Comparison of ENCODE assay signal across 14 mouse cellular contexts in the genomic region with DNA sequence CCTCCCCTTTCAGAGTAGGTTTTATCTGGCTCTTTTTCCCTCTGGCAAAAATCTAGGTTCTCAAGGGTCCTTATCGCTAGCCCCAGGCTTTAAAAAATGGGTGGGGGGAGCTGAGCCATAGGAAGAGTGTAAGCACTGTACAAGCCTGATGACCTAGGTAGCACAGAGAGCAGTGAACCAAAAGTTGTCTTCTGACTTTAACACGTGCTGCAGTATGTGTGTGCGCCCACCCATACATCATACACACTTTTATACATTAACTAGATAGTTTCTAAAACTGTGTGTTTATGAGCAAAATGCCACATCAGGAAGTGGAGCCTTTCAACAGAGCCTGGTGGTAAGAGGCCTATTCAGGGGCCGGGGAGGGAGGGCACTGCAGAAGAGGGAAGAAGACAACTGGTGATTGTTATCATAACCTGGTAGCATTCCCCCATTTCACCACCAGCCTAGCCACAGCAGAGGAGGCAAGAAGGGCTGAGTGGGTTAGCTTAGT. TPM values are rescaled to one million over a fixed set of nuclear protein-coding genes. Genes with fewer than 3 reads are reported as not detected.
A peak's percentile ranks its signal among the peaks of the same experiment; 100 is the strongest.
DNase-seq lines count a peak whose midpoint lies in the region; ATAC-seq and TF ChIP-seq lines count a peak whose summit lies in the region.
"Had no signal": no experiment of that assay in that cellular context is flagged by ENCODE, and none has a peak within 500 bp of the region (broad histone marks: within the 10 kb centered on the region; RNA-seq: fewer than 3 reads in every experiment).

No protein-coding gene starts in this region.

- no peak overlapping the region for H3K9ac ChIP-seq in heart, embryonic 16.5 days (ENCODE audit: low read length)
- H3K9ac ChIP-seq in liver, embryonic 14.5 days (replicated peaks), result no peak overlapping the region
- H3K9ac ChIP-seq: heart, embryonic 13.5 days; limb, embryonic 13.5 days had no signal

- 71% methylated on average over 4 of the region's 4 CpGs for WGBS in heart, embryonic 16.5 days
- 12% methylated on average over 4 of the region's 4 CpGs for WGBS in liver, embryonic 14.5 days (ENCODE audit: insufficient replicate concordance)

- ATAC-seq in heart, embryonic 16.5 days (replicated peaks; ENCODE audit: extremely low read depth, insufficient read depth, low FRiP score), result no peak
- peak; percentile 72 for ATAC-seq in liver, embryonic 14.5 days (ENCODE audit: insufficient read depth)

- H3K9me3 ChIP-seq in heart, embryonic 16.5 days (replicated peaks; ENCODE audit: control insufficient read depth, low read length), result no peaks in the 10 kb centered on the region
- H3K9me3 ChIP-seq in liver, embryonic 14.5 days (ENCODE audit: control insufficient read depth, low read length), result no peaks in the 10 kb centered on the region
- H3K9me3 ChIP-seq: heart, embryonic 13.5 days; limb, embryonic 13.5 days had no signal

- no peak overlapping the region for H3K4me3 ChIP-seq in heart, embryonic 16.5 days (ENCODE audit: low read length)
- H3K4me3 ChIP-seq in liver, embryonic 14.5 days (ENCODE audit: insufficient read depth in 1 of 2, low read depth in 2 of 2, low read length in 2 of 2), result no peak overlapping the region
- H3K4me3 ChIP-seq: heart, embryonic 13.5 days; limb, embryonic 13.5 days had no signal

- no peak overlapping the region for H3K4me2 ChIP-seq in heart, embryonic 16.5 days (ENCODE audit: low read depth, low read length)
- peak overlapping the region; percentile 18; the same call in 1 of the 2 replicates for H3K4me2 ChIP-seq in liver, embryonic 14.5 days (ENCODE audit: low read depth)
- H3K4me2 ChIP-seq: heart, embryonic 13.5 days; limb, embryonic 13.5 days had no signal

- no peaks in the 10 kb centered on the region for H3K36me3 ChIP-seq in heart, embryonic 16.5 days (ENCODE audit: control insufficient read depth, insufficient read depth)
- H3K36me3 ChIP-seq in liver, embryonic 14.5 days (replicated peaks; ENCODE audit: control insufficient read depth, insufficient read depth, low read depth), result no peaks in the 10 kb centered on the region

- H3K4me1 ChIP-seq in heart, embryonic 16.5 days (ENCODE audit: control insufficient read depth, insufficient read depth, low read length), result peaks cover 5% of the 10 kb centered on the region; the same call in 1 of the 2 replicates
- H3K4me1 ChIP-seq in liver, embryonic 14.5 days (replicated peaks; ENCODE audit: control insufficient read depth in 2 of 2, insufficient read depth in 2 of 2, low read length in 1 of 2), result peaks cover 17 to 30% of the 10 kb centered on the region in 2 experiments

- H3K27ac ChIP-seq in heart, embryonic 16.5 days (ENCODE audit: low read length), result peak overlapping the region; percentile 31; the same call in 1 of the 2 replicates
- H3K27ac ChIP-seq in liver, embryonic 14.5 days, result peak overlapping the region; percentile 20; the same call in 1 of the 2 replicates
- H3K27ac ChIP-seq: heart, embryonic 13.5 days; limb, embryonic 13.5 days had no signal

- no peak for DNase-seq in heart, adult 18-20 months
- DNase-seq in c-Kit-positive CD71-positive TER-119-negative erythroid progenitor cells, embryonic 14.5 days (ENCODE audit: low read depth), result peak; percentile 46
- DNase-seq in liver, embryonic 14.5 days (ENCODE audit: low read depth in 3 of 3, low spot score in 3 of 3), result peak in 1 of 3 experiments; percentile 12
- DNase-seq in thymus, postnatal 14 days, result peak; percentile 61
- no peak for DNase-seq in layer of hippocampus, postnatal 10 days (ENCODE audit: low spot score in 2 of 2)
- DNase-seq in kidney, adult 18-20 months, result no peak
- DNase-seq in testis, postnatal 14 days (ENCODE audit: low spot score), result no peak
- DNase-seq: adrenal gland, adult 8-10 months; cerebellum, adult 11-12 months; kidney, adult 11 months; lung, postnatal 36 days had no signal

- no peak for TF ChIP-seq EP300 in liver, embryonic 14.5 days (IDR thresholded peaks at IDR 0.05; ENCODE audit: low read depth)

- TF ChIP-seq CTCF in liver, embryonic 14.5 days (IDR thresholded peaks at IDR 0.05; ENCODE audit: low read depth), result no peak

- H3K27me3 ChIP-seq in heart, embryonic 16.5 days (ENCODE audit: control insufficient read depth, insufficient read depth, low read length), result no peaks in the 10 kb centered on the region
- no peaks in the 10 kb centered on the region for H3K27me3 ChIP-seq in liver, embryonic 14.5 days (ENCODE audit: control insufficient read depth, insufficient read depth, low read length)
- H3K27me3 ChIP-seq: heart, embryonic 13.5 days; limb, embryonic 13.5 days had no signal

RNA-seq across cellular contexts. Expression of a gene that starts 27.6 kb away (rescaled TPM):
- 3.8 and 4.9 TPM in 2 replicates for polyA plus RNA-seq in heart, embryonic 16.5 days (2015; fragmentation: Nextera tagmentation; extraction: Ambion mirVana)
- 1 to 10 TPM; 4.7 to 8.0 TPM for total RNA-seq in heart, adult 18-20 months (2021)
- polyA plus RNA-seq in liver, embryonic 14.5 days (2012; rRNA removed), result 3.7 and 3.9 TPM in 2 replicates
- polyA plus RNA-seq in liver, embryonic 14.5 days (2014; fragmentation: Nextera tagmentation; extraction: Ambion mirVana), result 1.3 and 1.8 TPM in 2 replicates
- total RNA-seq in layer of hippocampus, postnatal 10 days (2021), result 10 to 100 TPM; 17.4 to 18.7 TPM

RNA-seq across cellular contexts. Expression of a gene that starts 32.3 kb away (rescaled TPM):
- 4.6 and 5.3 TPM in 2 replicates for polyA plus RNA-seq in heart, embryonic 16.5 days (2015; fragmentation: Nextera tagmentation; extraction: Ambion mirVana)
- total RNA-seq in heart, adult 18-20 months (2021), result 1 to 10 TPM; 6.6 to 7.3 TPM
- 0.71 and 0.86 TPM in 2 replicates for polyA plus RNA-seq in liver, embryonic 14.5 days (2012; rRNA removed)
- 0.58 and 0.67 TPM in 2 replicates for polyA plus RNA-seq in liver, embryonic 14.5 days (2014; fragmentation: Nextera tagmentation; extraction: Ambion mirVana)
- 10 to 100 TPM; 69.3 to 78.0 TPM for total RNA-seq in layer of hippocampus, postnatal 10 days (2021)

Comparison
In these comparisons a context has a peak if more than half of its experiments do, and no peak if none do; other contexts are left out.
1. DNase-seq: peak in c-Kit-positive CD71-positive TER-119-negative erythroid progenitor cells, embryonic 14.5 days (single experiment) and thymus, postnatal 14 days (single experiment); none in heart, adult 18-20 months (0 of 2), layer of hippocampus, postnatal 10 days (0 of 2), kidney, adult 18-20 months (single experiment) and testis, postnatal 14 days (single experiment).
2. RNA of a gene that starts 32.3 kb away (total RNA-seq): 69.3 to 78.0 TPM in layer of hippocampus, postnatal 10 days; 6.6 to 7.3 TPM in heart, adult 18-20 months; every median in the first group is over 4 times any median in the second.